ENCODE assay signal across 11 mouse cellular contexts in the genomic region with DNA sequence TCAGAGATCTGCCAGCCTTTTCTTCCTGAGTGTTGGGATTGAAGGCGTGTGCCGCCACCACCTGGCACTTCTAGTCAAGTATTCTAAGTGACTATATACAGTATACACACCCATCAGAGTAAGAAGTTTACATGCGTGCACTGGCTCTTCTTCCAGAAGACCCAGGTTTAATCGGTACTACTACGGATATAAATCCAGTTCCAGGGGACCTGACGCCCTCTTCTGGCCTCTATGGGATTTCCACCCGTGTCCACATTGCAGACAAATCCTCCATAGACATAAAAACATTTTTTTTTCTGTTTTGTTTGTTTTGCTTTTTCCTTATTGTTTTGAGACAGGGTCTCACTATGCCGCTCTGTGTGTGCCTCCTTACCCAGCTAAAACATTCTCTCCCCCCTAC. TPM values are rescaled to one million over a fixed set of nuclear protein-coding genes. Genes with fewer than 3 reads are reported as not detected.
A peak's percentile ranks its signal among the peaks of the same experiment; 100 is the strongest.
DNase-seq lines count a peak whose midpoint lies in the region; ATAC-seq and TF ChIP-seq lines count a peak whose summit lies in the region.
"Had no signal": no experiment of that assay in that cellular context is flagged by ENCODE, and none has a peak within 500 bp of the region (broad histone marks: within the 10 kb centered on the region; RNA-seq: fewer than 3 reads in every experiment).

No protein-coding gene starts in this region.

- peak; percentile 57 for TF ChIP-seq CTCF in E14TG2a.4 (conservative IDR thresholded peaks at IDR 0.05; ENCODE audit: low read length)
- peak; percentile 27; the same call in 1 of the 2 replicates for TF ChIP-seq CTCF in bone marrow, adult 2 months (IDR thresholded peaks at IDR 0.05; ENCODE audit: control insufficient read depth, insufficient read depth, low read length)

- no peak overlapping the region for H3K4me2 ChIP-seq in kidney, embryonic 16.5 days (replicated peaks; ENCODE audit: low read depth, low read length)
- H3K4me2 ChIP-seq: heart, embryonic 13.5 days; liver, embryonic 13.5 days had no signal

- H3K27me3 ChIP-seq in kidney, embryonic 16.5 days (ENCODE audit: insufficient read depth, low read length): no peaks in the 10 kb centered on the region
- no peaks in the 10 kb centered on the region for H3K27me3 ChIP-seq in E14TG2a.4 (ENCODE audit: insufficient read depth, low read length)
- H3K27me3 ChIP-seq: heart, embryonic 13.5 days; liver, embryonic 13.5 days had no signal

- H3K9ac ChIP-seq in kidney, embryonic 16.5 days (replicated peaks; ENCODE audit: low read length): no peak overlapping the region
- H3K9ac ChIP-seq: heart, embryonic 13.5 days; liver, embryonic 13.5 days had no signal

- peaks cover 21% of the 10 kb centered on the region for H3K36me3 ChIP-seq in kidney, embryonic 16.5 days (ENCODE audit: insufficient read depth, low read length)
- H3K36me3 ChIP-seq in E14TG2a.4 (ENCODE audit: insufficient read depth, low read length): peaks cover 28% of the 10 kb centered on the region

- peaks cover 9% of the 10 kb centered on the region for H3K4me1 ChIP-seq in kidney, embryonic 16.5 days (ENCODE audit: insufficient read depth, low read length)
- peaks cover 16% of the 10 kb centered on the region for H3K4me1 ChIP-seq in E14TG2a.4 (replicated peaks; ENCODE audit: low read depth, low read length)
- H3K4me1 ChIP-seq in bone marrow, adult 2 months (ENCODE audit: control insufficient read depth, insufficient read depth, low read length): no peaks in the 10 kb centered on the region; the same call in 1 of the 2 replicates

- WGBS in kidney, embryonic 16.5 days: 23% methylated on average over 8 of the region's 8 CpGs
- WGBS in bone marrow, adult 2 months: 28% methylated on average over 8 of the region's 8 CpGs

- H3K27ac ChIP-seq in kidney, embryonic 16.5 days (ENCODE audit: low read length): no peak overlapping the region; the same call in 1 of the 2 replicates
- no peak overlapping the region for H3K27ac ChIP-seq in bone marrow, adult 2 months (ENCODE audit: control insufficient read depth, insufficient read depth, low read depth, low read length, poor library complexity)
- H3K27ac ChIP-seq: heart, embryonic 13.5 days had no signal

- no peak overlapping the region for H3K4me3 ChIP-seq in kidney, embryonic 16.5 days (ENCODE audit: low read length)
- H3K4me3 ChIP-seq in E14TG2a.4 (replicated peaks; ENCODE audit: low read length): no peak overlapping the region
- no peak overlapping the region for H3K4me3 ChIP-seq in bone marrow, adult 2 months (replicated peaks; ENCODE audit: control insufficient read depth, low read depth, low read length)
- H3K4me3 ChIP-seq: heart, embryonic 13.5 days; liver, embryonic 13.5 days had no signal

- DNase-seq in kidney, adult 11 months: peak; percentile 58
- DNase-seq in kidney, postnatal 4 days: peak; percentile 64 to 75
- DNase-seq in yolk sac, embryonic 10.5 days (ENCODE audit: low spot score): no peak
- no peak for DNase-seq in heart, adult 9 months (ENCODE audit: low spot score in 2 of 2)
- no peak for DNase-seq in layer of hippocampus, adult 18-20 months (ENCODE audit: low spot score in 2 of 2)
- DNase-seq: cerebellum, adult 11 months; liver, embryonic 13.5 days had no signal

- H3K9me3 ChIP-seq in kidney, embryonic 16.5 days (ENCODE audit: low read length): no peaks in the 10 kb centered on the region
- H3K9me3 ChIP-seq in E14TG2a.4 (ENCODE audit: low read length): no peaks in the 10 kb centered on the region
- H3K9me3 ChIP-seq: heart, embryonic 13.5 days; liver, embryonic 13.5 days had no signal

- ATAC-seq in kidney, embryonic 16.5 days (ENCODE audit: low FRiP score, low TSS enrichment): no peak

- no peak for TF ChIP-seq POLR2A in bone marrow, adult 2 months (IDR thresholded peaks at IDR 0.05; ENCODE audit: borderline replicate concordance, control insufficient read depth, low read depth, low read length)

RNA-seq across cellular contexts. Expression of a gene that starts 11.4 kb away (rescaled TPM):
- polyA plus RNA-seq in kidney, embryonic 16.5 days (2015; fragmentation: Nextera tagmentation; extraction: Ambion mirVana): 0.76 and 0.80 TPM in 2 replicates
- polyA plus RNA-seq in bone marrow, adult 2 months (2011; ENCODE audit: insufficient read depth, insufficient read length, low replicate concordance, missing spikeins): 1.3 and 5.5 TPM in 2 replicates
- total RNA-seq in layer of hippocampus, adult 18-20 months (2021): 10 to 100 TPM; 27.5 to 37.5 TPM

RNA-seq across cellular contexts. Expression of a gene that starts 16.6 kb away (rescaled TPM):
- polyA plus RNA-seq in kidney, embryonic 16.5 days (2015; fragmentation: Nextera tagmentation; extraction: Ambion mirVana): 50.0 and 54.1 TPM in 2 replicates
- 18.1 and 33.6 TPM in 2 replicates for polyA plus RNA-seq in bone marrow, adult 2 months (2011; ENCODE audit: insufficient read depth, insufficient read length, low replicate concordance, missing spikeins)
- total RNA-seq in layer of hippocampus, adult 18-20 months (2021): 10 to 100 TPM; 41.4 to 44.2 TPM

RNA-seq across cellular contexts. Expression of a gene that starts 22.1 kb away (rescaled TPM):
- polyA plus RNA-seq in kidney, embryonic 16.5 days (2015; fragmentation: Nextera tagmentation; extraction: Ambion mirVana): not detected in 2 replicates
- polyA plus RNA-seq in bone marrow, adult 2 months (2011; ENCODE audit: insufficient read depth, insufficient read length, low replicate concordance, missing spikeins): not detected in 2 replicates
- total RNA-seq in layer of hippocampus, adult 18-20 months (2021): not detected
- polyA plus RNA-seq: heart, embryonic 13.5 days; liver, embryonic 13.5 days had no signal

RNA-seq across cellular contexts. Expression of a gene that starts 24.4 kb away (rescaled TPM):
- polyA plus RNA-seq in kidney, embryonic 16.5 days (2015; fragmentation: Nextera tagmentation; extraction: Ambion mirVana): 11.2 and 13.4 TPM in 2 replicates
- 1.9 TPM in 1 of 2 replicates, not detected in the other for polyA plus RNA-seq in bone marrow, adult 2 months (2011; ENCODE audit: insufficient read depth, insufficient read length, low replicate concordance, missing spikeins)
- 10 to 100 TPM; 24.3 to 27.8 TPM for total RNA-seq in layer of hippocampus, adult 18-20 months (2021)

RNA-seq across cellular contexts. Expression of a gene that starts 24.9 kb away (rescaled TPM):
- 1.0 and 1.3 TPM in 2 replicates for polyA plus RNA-seq in kidney, embryonic 16.5 days (2015; fragmentation: Nextera tagmentation; extraction: Ambion mirVana)
- not detected in 2 replicates for polyA plus RNA-seq in bone marrow, adult 2 months (2011; ENCODE audit: insufficient read depth, insufficient read length, low replicate concordance, missing spikeins)
- under 1 TPM; 0.12 to 0.48 TPM for total RNA-seq in layer of hippocampus, adult 18-20 months (2021)

Comparison
In these comparisons a context has a peak if more than half of its experiments do, and no peak if none do; other contexts are left out.
1. DNase-seq: peak in kidney, adult 11 months (single experiment) and kidney, postnatal 4 days (2 of 2); none in yolk sac, embryonic 10.5 days (single experiment), heart, adult 9 months (0 of 2) and layer of hippocampus, adult 18-20 months (0 of 2).